Mouse (Mus musculus) NIH3T3 (cell line): Measurements from ENCODE around the gene Zfp94.
A peak's percentile ranks its signal among the peaks of the same experiment; 100 is the strongest.

Experiments
- DNase-seq: peaks from one replicate; pipeline ENCODE4 v3.0.0-alpha.2; 2012; ENCODE audit warnings: low read depth

Zfp94 gene

DNA sequence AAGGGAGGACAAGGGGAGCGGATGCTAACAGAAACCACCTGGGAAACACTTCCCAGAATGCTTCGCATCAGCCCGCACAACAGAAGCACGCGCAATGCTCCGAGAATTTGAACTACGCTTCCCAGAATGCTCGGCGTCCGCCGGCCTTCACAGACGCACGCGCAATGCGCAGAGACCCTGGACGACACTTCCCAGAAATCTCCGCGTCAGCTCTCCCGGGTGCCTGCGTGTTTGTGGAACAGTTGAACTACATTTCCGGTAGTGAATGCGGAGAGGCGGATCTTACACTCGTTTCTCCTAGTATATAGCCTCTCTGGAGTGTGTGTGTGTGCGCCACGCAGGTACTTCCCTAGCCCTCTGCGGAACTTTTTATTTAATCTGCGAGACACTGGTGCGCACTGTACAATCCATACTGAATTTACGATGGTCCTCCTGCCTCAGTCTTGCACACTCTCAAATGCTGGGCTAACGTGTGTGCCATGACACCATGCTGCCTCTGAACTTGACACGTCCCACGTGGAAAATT is at the start of gene Zfp94:
TSS of gene Zfp94 (minus strand) at position 100 of the 526 bp plus-strand sequence.
- DNase-seq: peak; percentile 95

DNA sequence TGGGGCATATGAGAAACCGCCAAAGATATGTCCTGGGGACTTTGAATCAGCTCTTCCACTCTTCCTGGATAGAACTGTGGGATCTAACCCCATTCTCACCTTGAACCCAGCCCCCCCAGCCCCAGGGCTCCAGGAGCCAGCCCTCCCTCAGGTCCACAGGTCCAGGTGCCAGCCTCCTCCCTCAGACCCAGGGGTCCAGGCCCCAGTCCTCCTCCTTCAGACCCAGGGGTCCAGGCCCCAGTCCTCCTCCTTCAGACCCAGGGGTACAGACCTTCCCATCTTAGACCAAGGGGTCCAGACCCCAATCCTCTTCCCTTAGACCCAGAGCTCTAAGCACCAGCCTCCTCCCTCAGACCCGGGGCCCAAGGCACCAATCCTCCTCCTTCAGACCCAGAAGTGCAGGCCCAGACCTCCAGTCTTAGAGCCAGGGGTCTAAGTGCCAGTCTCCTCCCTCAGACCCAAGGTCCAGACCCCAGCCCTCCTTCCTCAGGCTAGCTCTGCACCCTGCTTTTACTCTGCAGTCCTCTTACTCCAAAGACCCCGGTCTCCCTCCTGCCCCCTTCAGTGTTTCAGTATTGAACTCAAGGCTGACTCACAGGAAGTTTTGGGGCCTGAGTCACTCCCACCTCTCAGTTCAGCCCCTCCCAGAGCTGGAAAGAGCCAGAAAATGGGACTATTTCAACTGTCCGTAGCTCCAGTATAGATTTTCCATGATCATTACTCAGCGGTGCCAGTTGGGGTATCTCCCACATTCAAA is 49.0 kb upstream of the Zfp94 start:
- peak; percentile 88 for DNase-seq

DNA sequence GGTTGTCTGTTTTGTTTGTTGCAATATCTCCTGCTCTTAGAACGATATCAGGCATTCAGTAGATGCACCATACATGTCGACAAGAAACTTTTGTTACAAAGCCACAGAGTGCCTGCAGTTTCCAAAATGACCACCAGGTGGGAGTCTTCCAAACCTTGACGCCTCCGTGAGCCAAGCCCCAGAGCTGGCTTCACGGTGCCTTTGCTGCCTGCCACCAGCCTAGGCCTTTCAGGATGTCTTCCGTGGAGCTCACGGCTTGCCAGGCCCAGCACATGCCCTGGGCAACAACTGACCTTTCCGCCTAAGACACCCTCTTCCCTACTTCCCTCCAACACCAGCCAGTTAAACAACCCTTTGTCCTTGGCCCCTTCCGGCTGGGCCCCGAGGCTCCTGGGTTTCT is 48.4 kb upstream of the Zfp94 start:
- DNase-seq: peak; percentile 97

DNA sequence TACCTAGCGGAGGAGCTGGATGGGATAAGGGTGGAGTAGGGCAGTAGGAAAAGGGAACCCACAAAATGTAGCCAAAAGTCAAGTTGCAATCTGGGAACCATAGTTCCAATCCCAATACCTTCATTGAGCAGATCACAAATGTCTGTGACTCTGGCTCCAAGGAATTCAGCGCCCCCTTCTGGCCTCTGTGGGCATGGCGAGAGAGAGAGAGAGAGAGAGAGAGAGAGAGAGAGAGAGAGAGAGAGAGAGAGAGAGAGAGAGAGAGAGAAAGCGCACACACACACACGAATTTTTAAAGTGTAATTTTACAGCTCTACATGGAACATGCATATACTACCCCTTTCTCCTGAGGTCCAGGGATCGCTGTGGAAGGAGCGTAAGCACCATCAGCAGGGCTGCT is 46.8 kb upstream of the Zfp94 start:
- DNase-seq: peak; percentile 68

DNA sequence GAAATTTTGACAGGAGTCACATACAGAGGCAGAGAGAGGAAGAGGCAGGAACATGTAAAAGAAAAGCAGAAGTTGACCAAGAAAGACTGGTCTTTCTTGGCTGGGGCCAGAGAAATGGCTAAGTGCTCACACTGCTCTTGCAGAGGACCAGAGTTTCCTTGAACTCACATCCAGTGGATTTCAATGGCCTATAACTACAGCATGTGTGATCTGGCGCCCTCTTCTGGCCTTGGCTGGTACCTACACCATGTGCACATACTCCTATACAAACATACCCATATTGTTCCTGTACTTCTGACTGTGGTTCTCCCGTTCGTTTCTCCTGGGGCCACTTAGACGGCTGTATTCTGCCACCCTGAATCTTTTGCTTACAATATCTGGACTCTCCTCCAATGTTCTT is 44.5 kb upstream of the Zfp94 start:
- peak; percentile 35 for DNase-seq

DNA sequence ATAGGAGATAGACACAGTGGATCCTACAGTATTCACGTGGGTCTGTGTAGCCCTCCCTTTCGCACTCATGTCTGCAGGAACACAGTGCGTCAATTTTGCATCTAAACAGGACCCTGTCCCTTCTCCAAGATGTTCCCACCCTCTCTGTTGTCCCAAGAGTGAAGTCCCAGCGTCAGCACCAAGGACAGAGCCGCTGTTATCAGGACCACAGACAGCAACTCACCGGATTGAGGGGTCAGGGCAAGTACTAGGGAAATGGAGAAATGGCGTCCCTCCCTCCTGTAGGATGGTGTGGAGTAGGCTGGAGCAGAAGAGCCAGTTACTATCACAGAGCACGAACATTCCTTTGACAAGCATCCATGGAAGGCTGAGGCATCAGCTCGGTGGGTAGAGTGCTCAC is 42.8 kb upstream of the Zfp94 start:
- peak; percentile 81 for DNase-seq

DNA sequence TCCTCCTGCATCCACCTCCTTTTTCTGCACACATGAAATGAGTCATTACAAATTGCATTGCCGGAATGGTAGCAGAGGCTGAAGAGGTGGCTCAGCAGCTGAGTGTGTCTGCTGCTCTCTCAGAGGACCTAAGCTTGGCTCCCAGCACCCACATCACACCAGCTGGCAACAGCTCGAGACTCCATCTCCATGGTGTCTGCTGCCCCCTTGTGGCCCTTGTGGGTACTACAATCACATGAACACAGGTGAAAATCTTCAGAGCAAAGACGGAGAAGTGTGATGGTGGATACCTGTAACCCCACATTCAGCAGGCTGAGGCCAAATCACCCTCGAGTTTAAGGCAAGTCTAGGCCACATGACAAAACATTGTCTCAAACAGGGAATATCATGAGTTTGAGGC is 41.4 kb upstream of the Zfp94 start:
- DNase-seq: no peak

DNA sequence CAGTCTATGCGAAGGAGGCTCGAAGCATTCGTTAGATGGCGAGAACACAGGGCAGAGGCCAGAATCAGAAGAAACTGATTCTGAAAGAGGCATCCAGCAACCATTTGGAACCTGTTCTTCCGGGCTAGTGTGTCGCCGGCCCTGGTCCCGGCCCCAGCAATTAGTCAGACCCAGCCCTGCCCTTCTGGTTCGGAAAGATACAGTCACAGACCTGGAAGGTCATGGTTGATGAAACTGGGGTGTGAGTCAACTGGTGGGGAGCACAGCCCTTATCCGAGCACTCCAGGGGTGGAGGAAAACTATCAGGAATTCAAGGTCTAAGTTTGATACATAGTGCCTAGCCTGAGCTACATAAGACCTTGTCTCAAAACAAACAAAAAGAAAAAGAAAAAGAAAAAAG is 39.6 kb upstream of the Zfp94 start:
- no peak for DNase-seq

DNA sequence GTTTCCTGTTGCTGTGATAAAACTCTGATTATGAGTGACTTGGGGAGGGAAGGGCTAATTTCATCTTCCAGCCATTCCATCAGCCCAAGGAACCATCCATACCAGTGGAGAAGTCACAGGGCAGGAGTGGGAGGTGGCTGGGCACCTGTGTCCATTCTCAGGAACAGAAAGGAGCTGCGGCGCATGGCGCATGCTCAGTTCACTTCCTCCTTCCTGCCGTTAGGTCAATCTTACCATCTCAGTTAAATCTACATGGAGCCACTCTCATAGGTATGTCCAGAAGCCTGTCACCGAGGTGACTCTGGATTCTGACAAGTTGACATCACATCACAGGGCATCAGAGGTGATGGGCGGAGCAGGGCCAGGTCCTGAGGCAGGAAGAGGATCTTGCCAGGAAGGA is 39.2 kb upstream of the Zfp94 start:
- no peak for DNase-seq

DNA sequence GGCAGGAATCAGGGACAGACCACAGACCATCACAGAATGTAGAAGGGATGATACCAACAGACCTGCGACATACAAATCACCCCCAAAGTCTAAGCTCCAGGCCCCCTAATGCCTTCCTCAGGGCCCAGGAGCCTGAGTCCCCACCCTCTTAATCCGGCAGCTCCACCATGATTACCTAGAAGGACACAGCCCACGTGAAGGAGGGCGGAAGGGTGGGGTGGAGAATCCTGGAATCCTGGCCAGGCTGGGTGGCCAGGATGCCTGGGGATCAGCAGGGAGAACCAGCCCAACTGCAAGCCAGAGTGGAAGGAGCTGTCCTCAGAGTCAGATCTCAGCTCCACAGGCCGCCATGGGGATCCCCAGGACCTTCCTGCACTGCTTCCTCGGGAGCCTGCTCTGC is 32.4 kb upstream of the Zfp94 start, which contains the start of gene Lypd5:
TSS of gene Lypd5 (plus strand) at position 301 of the 400 bp plus-strand sequence.
- DNase-seq: no peak

DNA sequence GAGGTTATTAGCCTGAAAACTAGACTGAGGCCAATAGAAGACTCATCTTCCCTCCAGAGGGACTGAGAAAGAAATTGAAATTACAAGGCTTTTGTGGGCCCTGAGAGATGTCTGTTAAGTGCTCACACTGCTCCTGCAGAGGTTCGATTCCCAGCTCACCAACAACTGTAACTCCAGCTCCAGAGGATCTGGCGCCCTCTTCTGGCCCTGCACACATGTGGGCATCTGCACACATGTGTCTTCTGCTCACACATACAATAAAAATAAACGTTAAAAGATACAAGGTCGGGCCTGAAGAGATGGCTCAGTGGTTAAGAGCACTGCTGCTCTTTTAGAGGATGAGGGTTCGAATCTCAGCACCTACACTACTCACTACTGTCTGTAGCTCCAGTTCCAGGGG is 30.0 kb upstream of the Zfp94 start:
- DNase-seq: no peak

DNA sequence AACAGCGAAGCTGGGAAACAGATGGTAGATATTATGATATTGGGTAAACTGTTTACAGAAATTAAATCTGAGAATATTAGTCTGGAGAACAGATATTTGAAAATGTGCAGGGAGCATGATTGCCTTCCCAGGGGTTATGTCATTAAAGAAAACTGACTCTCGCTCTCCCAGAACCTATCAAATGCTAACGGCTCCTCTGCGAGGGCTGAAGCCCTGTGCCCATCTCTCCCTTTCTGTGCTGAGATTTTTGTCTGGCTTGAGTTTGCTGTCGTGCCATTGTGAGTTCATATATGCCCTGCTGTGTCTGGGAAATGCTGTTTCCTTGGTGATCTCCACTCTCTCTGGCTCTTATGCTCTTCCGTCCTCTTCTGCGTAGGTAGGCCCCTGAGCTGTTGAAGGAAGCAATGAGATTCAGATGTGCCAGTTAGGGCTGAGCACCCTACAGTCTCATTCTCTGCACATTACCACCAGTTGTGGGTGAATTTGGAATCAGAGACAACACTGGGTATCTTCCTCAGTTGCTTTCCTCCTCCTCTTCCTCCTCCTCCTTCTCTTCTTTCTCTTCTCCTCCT is 27.3 kb upstream of the Zfp94 start:
- DNase-seq: no peak

DNA sequence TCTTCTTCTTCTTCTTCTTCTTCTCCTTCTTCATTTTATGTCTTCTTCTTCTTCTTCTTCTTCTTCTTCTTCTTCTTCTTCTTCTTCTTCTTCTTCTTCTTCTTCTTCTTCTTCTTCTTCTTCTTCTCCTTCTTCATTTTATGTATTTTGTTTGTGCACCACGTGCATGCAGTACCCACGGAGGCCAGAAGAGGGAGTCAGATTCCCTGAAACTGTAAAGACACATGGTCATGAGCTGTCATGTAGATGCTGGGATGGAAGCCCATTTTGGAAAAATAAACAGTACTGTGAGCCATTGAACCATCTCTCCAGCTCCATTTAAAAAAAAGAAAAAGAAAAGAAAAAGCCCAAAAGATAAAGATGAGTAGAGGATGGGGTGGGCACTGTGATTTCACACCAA is 21.8 kb upstream of the Zfp94 start:
- DNase-seq: peak; percentile 57

DNA sequence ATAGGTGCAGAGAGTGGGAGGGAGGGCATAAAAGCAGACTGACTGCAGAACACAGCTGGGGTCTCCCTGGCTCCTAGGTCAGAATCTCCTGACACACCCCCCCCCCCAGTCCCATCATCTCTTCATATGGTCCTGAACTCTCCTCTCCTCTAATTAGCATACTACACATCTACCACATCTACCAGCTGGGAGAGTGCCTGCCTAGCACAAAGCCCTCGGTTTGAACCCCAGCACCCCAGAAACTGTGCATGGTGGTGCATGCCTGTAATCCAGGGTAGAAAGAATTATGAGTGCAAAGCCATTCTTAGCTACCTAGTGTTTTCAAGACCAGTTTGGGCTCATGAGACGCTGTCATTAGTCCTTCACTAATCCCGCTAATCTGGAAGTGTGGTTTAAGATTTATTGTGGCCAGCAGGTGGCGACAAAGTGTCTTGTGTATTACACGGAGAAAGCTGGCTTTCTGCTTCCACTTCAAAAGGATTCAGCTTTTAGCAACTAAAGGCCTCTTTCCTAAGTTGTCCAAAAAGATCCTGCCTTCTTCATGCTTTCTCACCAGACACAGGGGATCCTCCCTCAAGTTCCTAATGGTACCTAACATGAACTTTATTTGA is 19.3 kb upstream of the Zfp94 start:
- peak; percentile 91 for DNase-seq

DNA sequence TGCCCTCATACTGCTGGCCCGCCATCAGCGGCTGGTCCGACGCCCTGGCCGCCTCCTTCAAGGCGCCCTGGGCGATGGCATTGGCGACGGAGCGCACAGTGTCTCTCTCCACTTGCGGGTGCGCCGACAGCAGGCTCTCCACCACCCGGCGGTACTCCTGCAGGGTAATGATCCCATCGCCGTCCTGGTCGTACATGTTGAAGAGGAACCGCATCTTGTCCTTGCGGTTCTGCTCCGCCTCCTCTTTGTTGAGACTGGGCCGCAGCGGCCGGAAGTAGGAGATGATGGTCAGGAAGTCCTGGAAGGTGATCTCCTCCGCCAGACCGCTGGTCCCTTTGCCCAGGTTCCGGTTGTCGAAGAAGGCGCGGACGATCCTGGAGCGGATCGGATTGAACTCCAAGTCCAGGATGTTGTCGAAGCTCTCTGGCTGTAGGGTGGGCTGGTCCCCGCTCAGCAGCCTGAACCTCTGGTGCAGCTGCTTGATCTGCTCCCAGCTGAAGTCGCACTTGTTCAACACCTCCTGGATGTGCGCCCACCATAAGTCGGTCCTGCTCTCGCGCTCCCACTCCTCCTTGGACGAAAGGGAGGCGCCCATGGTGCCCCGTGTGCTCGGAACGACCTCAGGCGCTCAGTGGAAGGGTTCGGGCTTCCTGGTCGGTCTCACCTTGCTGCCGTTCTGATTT is 17.0 kb upstream of the Zfp94 start, which contains the start of gene Tescl:
TSS of gene Tescl (minus strand) at position 633 of the 683 bp plus-strand sequence.
- no peak for DNase-seq

DNA sequence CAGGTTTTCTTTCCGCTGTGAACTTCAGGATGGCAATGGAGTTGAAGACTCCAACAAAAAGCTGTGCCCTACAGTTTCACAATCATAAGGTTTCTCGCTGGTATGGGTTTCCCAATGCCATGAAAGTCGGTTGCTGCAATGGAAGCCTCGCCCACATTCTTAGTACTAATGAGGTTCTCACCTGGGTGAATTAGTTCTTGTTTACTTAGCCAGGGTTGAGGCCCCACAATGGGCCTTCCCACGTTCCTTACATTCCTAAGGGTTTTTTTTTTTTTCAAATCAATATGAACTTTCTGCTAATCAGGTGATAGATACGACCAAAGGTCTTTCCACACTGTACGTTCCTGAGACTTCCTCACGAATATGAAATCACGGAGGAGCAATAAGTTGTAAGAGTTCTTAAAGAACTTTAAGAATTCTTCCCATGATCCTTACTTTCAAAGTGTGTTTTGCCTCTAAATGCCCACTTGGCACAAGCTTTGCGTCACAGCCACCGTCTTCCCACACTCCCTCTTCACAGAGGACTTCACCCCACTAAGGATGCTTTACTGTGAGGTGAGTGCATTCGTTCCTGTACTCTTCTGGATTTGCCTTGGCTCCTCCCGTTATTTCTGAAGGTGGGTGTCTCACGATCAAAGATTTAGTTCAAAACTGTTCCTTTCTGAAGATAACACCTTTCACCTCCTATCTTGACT is 11.0 kb upstream of the Zfp94 start:
- DNase-seq: no peak

DNA sequence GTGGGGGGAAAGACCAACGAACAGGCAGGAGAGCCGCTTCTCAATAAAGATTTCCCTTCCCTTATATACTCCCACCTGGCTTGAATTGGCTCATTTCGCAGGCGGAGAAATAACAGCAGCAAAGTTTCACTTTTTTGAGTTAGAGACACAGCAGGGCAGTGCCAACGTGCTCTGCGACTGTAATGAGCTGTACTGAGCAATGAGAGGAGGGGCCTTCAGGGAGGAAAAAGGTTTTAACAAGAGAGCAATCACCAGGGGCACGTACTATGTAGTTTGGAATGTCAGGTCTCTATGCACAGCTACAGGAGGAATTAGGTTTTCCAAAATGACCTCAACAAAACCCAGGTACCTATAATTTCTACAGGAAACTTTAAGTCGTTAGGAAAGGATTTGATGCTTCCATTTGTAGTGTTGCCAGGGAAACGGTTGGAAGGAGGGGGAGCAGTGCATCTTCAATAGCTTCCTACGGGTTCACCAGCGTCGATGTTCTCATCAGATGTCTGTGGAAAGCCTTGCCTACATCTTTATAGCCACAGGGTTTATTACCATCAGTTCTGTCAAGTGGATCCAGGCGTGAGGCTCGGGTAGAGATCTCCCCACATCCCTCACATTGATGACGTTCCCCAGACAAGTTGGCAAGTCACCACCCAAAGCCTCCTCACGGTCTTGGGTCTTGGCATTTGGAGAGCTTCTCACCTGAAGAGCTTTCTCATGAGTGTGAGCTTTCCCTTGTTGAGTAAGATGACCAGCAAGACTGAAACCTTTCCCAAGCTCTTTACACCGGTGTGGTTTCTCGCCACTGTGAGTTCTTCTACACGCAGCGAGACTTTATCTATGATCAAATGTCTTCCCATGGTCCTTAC is 10.0 kb upstream of the Zfp94 start:
- DNase-seq: no peak

DNA sequence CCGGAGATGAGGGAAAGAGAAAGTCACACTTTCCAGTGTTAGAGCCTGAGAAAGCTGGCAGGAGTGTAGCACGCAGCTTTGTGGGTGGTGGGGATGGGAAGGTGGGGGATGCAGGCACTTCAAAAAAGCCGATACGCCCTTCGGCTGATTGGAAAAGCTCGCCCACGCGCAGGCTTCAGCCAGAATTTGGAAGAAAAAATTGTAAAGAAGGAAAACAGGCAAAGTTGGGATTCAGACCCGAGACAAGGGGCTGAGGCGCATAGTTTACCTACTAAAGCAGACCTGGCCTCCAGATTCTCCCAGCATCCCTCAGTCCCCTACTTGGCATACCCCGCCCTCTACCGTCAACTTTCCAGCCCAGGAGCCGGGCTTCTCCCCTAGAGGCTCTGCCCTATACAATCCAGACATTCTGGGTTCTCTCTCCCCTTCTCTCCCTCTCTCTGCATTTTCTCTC is 9.2 kb upstream of the Zfp94 start:
- DNase-seq: no peak

DNA sequence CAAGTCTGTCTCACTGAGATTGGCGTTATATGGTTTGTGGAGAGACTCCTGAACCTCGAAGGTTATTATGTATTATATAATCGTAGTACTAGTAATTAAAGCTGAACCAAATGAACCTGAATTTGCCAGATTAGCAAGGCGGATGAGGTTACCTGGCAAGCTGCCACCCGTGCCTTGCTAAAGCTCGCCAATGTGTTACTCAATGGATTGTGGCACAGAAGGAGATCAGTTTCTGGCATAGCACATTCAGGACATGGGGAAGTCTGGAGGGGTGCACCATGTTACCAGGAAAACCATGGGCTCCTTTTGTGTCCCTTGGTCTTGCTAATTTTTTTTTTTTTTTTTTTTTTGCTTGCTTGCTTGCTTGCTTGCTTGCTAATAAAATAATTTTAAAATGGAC is 8.7 kb upstream of the Zfp94 start:
- peak; percentile 36 for DNase-seq

DNA sequence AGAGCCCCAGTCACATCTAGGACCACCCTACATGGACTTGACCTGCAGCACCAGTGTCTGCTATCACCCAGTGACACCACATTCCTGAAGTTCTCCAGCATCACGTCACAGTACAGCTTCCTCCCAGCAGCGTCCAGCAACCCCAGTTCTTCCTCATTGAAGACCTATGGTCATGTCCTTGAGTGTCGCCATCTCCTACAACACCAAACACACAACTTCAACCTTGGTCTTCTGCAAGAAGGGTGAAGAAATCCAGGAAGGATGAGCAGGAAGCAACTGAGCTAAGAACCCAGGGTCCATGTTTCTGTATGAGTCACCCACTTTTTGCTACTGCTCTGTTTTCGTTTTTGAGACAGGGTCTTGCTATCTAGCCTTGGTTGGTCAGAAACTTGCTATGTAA is 6.1 kb upstream of the Zfp94 start:
- no peak for DNase-seq

DNA sequence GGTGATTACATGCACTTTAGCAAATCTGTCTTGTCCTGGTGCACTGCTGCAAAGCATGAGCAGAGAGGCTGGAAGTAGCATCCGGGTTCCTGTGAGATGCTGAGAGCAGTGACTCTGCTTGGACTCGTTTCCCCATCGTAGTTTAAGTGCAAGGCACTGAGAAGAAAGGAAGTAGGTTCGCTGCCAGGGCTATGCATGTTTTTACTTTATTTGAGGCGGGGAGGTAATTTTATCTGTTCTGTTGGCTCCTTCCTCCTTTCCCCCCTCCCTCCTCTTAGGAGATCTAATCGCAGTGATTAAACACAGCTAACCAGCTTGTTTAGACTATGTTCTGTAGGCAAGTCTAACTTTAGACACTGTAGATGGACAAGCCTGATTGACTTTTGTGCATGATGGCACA is 2.5 kb upstream of the Zfp94 start:
- no peak for DNase-seq
